Mouse (Mus musculus): Measurements from ENCODE around the gene Gga2.

Gene Gga2

DNA sequence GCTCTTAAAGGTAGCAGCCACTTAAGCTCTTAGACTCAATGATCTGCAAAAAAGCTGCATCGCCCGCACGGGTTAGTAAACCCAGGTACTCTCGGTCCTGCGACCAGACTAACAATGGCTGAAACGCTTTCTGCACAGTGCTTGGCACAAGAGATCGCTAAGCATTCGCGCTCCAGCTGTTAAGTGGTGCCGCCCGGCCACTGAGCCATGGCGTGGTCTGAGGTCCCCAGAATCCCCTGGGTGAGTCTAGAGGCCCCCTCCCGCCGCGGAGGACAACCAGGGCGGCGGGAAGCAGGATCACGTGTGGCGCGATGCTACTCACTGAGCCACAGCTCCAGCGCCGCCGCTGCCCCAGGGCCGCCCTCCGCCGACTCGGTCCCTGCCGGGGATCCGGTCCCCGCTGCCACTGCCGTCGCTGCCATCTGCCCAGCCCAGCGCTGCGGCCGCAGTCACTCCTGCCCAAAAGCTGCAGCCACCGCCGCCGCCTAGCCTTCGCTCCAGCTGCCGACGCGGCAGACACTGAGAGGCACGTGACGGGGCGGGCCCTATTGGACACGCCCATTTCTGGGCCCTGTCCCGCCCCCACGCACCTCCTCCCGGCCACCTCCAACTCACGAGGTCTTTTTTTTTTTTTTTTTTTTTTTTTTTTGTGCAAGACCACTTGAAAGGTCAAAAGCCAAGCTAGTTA, at the start of gene Gga2:
Gga2 (minus strand) TSS at position 556 of the 688 bp plus-strand sequence.
- peak; percentile 89 for DNase-seq

DNA sequence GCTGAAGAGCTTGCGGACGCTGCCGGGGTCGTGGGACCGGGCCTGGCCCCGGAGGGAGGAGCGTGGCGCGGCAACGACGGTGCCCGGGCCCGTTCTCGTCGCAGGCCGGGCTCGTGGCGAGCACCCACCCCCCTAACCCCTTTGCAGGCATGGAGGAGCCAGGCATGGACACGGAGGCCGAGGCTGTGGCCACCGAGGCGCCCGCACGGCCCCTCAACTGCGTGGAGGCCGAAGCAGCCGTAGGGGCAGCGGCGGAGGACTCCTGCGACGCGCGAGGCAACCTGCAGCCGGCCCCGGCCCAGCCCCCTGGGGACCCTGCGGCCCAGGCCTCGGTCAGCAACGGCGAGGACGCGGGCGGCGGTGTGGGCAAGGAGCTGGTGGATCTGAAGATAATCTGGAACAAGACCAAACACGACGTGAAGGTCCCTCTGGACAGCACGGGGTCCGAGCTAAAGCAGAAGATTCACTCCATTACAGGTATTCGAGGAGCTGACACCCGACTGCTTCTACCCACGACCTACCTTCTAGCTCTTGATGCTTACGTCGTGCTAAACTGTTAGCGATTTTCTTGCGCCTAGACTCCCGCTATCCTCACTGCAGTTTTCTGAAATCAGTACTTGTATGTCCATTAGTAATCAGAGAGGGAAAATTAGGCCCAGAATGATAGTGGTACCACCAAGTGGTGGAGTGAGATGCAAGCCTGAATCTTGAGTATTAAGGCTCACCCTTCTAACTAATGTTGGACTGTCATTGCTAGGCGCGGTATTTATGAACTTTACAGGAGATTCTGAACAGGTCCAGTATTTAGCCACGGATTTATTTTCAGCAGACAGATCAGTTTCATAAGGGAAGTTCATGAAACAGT, 46.7 kb upstream of the Gga2 start:
- peak; percentile 59 for DNase-seq

- DNase-seq, result peak; percentile 95
Observed at GRCm38 (mm10) chr7:122066945-122067516, 46.0 kb upstream of the Gga2 start, which contains the start of the genes Ubfd1 and Ears2. Gene Ubfd1 (plus strand): TSS chr7:122067175. Gene Ears2 (minus strand): TSS chr7:122067263.

GRCm38 (mm10) chr7:122066102-122066944, 45.3 kb upstream of the Gga2 start:
- no peak for DNase-seq

DNA sequence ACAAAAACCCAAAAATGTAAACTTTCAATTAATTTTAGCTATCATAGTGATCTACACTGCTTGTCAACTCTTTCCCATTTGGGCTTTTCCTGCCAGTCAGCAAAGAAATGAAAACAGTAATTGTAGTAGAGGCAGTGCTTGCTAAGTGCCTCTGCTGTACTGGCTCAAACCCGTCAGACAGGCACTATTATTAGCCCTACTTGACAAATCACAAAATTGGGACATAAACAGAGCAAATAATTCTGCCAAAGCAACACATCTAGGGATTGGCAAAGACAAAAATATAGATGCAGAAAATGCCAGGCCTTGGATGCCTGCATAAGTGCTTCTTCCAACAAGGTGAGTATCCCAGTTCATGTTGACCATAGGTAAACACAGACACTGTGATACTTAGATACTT, 44.6 kb upstream of the Gga2 start:
- DNase-seq, result no peak

GRCm38 (mm10) chr7:122056633-122057032, 35.6 kb upstream of the Gga2 start:
- DNase-seq, result no peak

DNA sequence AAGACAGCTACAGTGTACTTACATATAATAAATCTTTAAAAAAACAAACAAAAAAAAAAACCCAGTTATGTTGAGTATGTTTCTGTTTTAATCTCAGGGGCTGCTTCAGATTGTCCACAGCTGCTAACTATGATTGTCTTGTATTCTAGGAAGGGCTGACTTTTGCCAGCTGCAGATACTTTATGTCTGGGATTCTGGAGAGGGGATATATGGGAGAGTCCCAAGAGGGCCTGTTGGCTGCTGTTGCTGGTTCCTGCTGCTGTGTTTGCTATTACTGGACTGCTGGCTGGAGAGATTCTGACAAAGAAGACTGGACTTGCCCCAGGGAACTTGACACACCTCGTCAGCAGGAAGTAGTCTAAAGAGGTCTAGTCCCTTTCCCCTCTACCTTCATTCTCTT, 29.8 kb upstream of the Gga2 start:
- DNase-seq, result no peak

- no peak for DNase-seq
Observed at GRCm38 (mm10) chr7:122048191-122048590, 27.2 kb upstream of the Gga2 start.

DNA sequence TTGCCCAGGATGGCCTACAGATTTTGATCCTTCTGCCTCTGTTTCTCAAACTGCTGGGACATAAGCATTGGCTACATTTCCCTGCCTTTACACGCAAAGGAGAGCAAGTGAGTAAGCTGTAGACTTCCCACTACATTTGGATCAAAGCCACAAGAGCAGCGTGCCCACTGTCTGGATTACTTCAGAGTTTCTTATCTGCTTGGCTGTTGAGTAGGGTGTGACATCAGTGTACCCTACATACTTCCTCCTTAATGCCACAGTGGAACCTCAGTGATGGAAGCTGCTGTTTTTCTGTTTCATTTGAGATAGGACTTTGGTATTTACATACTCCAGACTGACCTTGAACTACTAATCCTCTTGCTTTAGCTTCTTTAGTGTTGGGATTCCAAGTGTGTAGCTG, 25.8 kb upstream of the Gga2 start:
- DNase-seq, result no peak

DNA sequence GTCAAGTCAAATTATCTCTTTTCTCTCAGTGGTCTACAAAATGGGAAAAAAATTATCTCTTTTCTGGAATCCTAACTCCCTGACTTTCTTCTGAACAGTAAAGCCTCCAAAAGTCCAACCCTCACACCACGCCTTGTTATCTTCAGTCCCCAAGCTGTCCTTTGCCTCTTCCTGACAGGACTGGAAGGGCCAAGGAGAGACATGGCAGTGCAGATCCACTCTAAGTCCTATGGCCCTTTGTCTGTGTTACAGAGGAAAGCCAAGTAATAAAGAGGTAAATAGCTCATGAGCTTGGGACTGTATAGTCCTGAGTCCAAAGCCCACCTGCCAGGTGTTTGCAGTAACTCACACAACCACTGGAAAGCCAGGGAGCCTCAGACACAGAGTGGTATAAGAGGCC, 24.7 kb upstream of the Gga2 start:
- no peak for DNase-seq

DNA sequence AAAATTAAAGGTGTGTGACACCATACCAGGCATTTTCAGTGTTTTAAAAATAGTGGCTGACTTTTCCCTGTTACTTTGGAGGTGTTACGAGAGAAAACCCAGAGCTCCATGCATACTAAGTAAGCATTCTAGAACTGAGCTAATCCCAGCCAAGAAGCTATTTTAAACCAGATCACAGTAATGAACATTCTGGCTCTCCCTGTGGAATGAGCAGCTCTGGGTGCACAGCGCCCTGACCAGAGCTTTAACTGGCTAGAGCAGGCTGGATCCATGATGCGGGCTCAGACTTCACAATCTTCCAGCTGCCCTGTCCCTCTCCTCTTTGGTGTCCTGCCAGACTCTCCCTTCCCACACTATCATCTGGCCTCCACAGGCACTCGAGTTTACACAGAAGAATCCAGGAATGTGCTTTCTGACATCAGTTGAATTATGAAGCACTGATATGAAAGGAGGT, 24.2 kb upstream of the Gga2 start:
- no peak for DNase-seq

GRCm38 (mm10) chr7:122044106-122044505, 23.1 kb upstream of the Gga2 start:
- DNase-seq, result no peak

DNA sequence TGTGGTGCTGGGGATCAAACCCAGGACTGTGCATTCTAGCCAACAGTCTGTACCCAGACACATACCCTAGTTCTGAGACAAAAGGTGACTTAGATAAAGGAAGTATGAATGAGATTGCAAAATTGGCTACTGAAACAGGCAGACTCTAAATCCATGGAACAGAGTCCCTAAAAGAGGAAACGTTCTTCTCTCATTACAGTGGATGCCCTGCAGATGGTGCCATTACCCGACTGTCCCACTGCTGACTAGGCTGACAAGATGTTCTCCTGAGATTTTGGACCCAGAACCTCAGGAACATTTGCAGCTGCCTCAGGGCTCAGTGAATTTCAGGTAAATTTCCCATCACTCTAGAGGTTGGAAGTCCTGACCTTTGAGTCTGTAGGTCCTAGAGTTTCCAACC, 13.3 kb upstream of the Gga2 start:
- DNase-seq, result no peak

GRCm38 (mm10) chr7:122033371-122033770, 12.3 kb upstream of the Gga2 start:
- DNase-seq, result no peak

- DNase-seq, result no peak
Observed at GRCm38 (mm10) chr7:122022131-122022530, 1.1 kb upstream of the Gga2 start.

GRCm38 (mm10) chr7:122020273-122020666, 752 bp downstream of the Gga2 start:
- no peak for DNase-seq

GRCm38 (mm10) chr7:122018978-122019377, 2.0 kb downstream of the Gga2 start:
- DNase-seq, result no peak

GRCm38 (mm10) chr7:122018247-122018646, 2.8 kb downstream of the Gga2 start:
- no peak for DNase-seq

DNA sequence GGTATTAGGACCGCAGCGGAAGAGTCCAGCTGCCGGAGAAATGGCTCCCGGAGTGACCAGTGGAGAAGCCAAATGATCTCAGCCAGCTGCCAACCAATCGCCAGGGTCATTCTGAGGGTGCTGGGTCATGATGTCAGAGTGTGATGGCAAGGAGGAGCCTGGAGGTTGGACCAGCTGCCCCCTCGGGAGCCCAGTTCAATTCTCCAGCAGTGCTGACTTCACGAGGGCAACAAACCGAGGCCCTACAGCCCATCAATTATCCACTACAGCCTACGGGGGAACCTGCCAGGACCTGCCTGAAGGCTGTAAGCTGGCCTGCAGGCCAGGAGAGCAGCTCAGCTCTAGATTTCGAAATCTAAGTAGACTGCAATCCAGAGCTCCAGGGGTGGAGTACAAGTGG, 5.3 kb downstream of the Gga2 start:
- DNase-seq, result no peak

GRCm38 (mm10) chr7:122015105-122015504, 5.9 kb downstream of the Gga2 start:
- DNase-seq, result no peak

DNA sequence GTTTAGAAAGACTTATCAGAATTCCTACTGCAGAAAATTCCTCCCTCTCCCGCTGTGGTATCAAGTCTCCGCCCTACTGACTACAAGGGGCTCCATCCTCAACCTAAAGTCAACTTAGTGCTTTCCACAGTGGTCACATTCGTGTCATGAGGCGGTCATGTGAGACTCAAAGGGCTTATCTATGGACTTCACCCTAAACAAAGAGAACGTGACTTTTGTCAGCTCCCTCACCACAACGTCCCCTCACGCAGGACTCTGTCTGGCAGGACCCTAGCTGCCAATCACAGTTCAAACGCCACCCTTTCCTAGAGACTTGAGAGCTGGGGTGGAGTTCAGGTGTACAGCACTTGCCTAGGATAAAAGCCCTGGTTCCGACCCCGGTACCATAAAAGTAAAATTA, 8.1 kb downstream of the Gga2 start:
- no peak for DNase-seq

- no peak for DNase-seq
Observed at GRCm38 (mm10) chr7:122012370-122012769, 8.7 kb downstream of the Gga2 start.

GRCm38 (mm10) chr7:122000396-122000795, 20.6 kb downstream of the Gga2 start:
- DNase-seq, result no peak
